In genomic region chr11:120086702-120087152, GRCm38 (mm10) we compare ENCODE assay signal across 7 mouse cellular contexts. TPM values are rescaled to one million over a fixed set of nuclear protein-coding genes. Genes with fewer than 3 reads are reported as not detected.
A peak's percentile ranks its signal among the peaks of the same experiment; 100 is the strongest.
DNase-seq lines count a peak whose midpoint lies in the region; ATAC-seq lines count a peak whose summit lies in the region.

TSS of gene Cep131 (minus strand) at chr11:120086827.

- peak within 1 kb of the TSS; percentile 95 for H3K9ac ChIP-seq in intestine, embryonic 16.5 days (ENCODE audit: low read depth, low read length)
- H3K9ac ChIP-seq in midbrain, embryonic 11.5 days (ENCODE audit: low read length): peak within 1 kb of the TSS; percentile 97

- intact Hi-C loops in left cerebral cortex, postnatal 36 days (cut with DNase I): loop anchor here (5.0 kb wide), 1 partner anchor 59 kb away; no protein-coding TSS in a partner anchor

- under 1% methylated on average over 41 of the region's 42 CpGs for WGBS in intestine, embryonic 16.5 days
- under 1% methylated on average over 42 of the region's 42 CpGs for WGBS in midbrain, embryonic 11.5 days

- H3K36me3 ChIP-seq in intestine, embryonic 16.5 days (ENCODE audit: control insufficient read depth, insufficient read depth, low read length): peaks cover 12% of the 10 kb centered on the region
- H3K36me3 ChIP-seq in midbrain, embryonic 11.5 days (ENCODE audit: control insufficient read depth, insufficient read depth, low read length): peaks cover 6% of the 10 kb centered on the region; the same call in 1 of the 2 replicates

- peak within 1 kb of the TSS; percentile 89 for H3K4me2 ChIP-seq in intestine, embryonic 16.5 days (ENCODE audit: low read depth, low read length)
- peak within 1 kb of the TSS; percentile 86 for H3K4me2 ChIP-seq in midbrain, embryonic 11.5 days

- no peaks in the 10 kb centered on the region for H3K27me3 ChIP-seq in intestine, embryonic 16.5 days (replicated peaks; ENCODE audit: control insufficient read depth, insufficient read depth, low read length)
- H3K27me3 ChIP-seq in midbrain, embryonic 11.5 days (ENCODE audit: control insufficient read depth, insufficient read depth, low read length): no peaks in the 10 kb centered on the region

- ATAC-seq in intestine, embryonic 16.5 days: peak; percentile 100
- ATAC-seq in midbrain, embryonic 11.5 days (ENCODE audit: low FRiP score): peak; percentile 98

- no peaks in the 10 kb centered on the region for H3K9me3 ChIP-seq in intestine, embryonic 16.5 days (ENCODE audit: control insufficient read depth, low read length)
- no peaks in the 10 kb centered on the region for H3K9me3 ChIP-seq in midbrain, embryonic 11.5 days (ENCODE audit: control insufficient read depth, low read length)

- DNase-seq in adrenal gland, adult 8-10 months: peak; percentile 98
- peak; percentile 98 for DNase-seq in embryo, embryonic 9.5 days (ENCODE audit: extremely low spot score)
- DNase-seq in gastrocnemius, postnatal 4 days (ENCODE audit: low spot score in 2 of 2): peak; percentile 92 to 97
- DNase-seq in left cerebral cortex, postnatal 36 days (ENCODE audit: low spot score in 2 of 2): peak; percentile 96
- peak; percentile 99 for DNase-seq in midbrain, embryonic 11.5 days (ENCODE audit: low spot score, missing footprints)
- peak; percentile 95 for DNase-seq in skeletal muscle tissue, adult 2 months (ENCODE audit: low read depth, low spot score)

- H3K4me1 ChIP-seq in intestine, embryonic 16.5 days (ENCODE audit: control insufficient read depth, insufficient read depth, low read length): peaks cover 12% of the 10 kb centered on the region
- H3K4me1 ChIP-seq in midbrain, embryonic 11.5 days (ENCODE audit: control insufficient read depth, insufficient read depth, low read length): peaks cover 11% of the 10 kb centered on the region

- H3K27ac ChIP-seq in intestine, embryonic 16.5 days (ENCODE audit: low read length): peak within 1 kb of the TSS; percentile 76
- peak within 1 kb of the TSS; percentile 70; the same call in 1 of the 2 replicates for H3K27ac ChIP-seq in midbrain, embryonic 11.5 days (ENCODE audit: low read depth, low read length)

- peak within 1 kb of the TSS; percentile 100 for H3K4me3 ChIP-seq in intestine, embryonic 16.5 days (ENCODE audit: low read length)
- H3K4me3 ChIP-seq in midbrain, embryonic 11.5 days (ENCODE audit: low read depth, low read length): peak within 1 kb of the TSS; percentile 97

RNA-seq across cellular contexts. Expression of gene Cep131, which starts in this region (rescaled TPM):
- total RNA-seq in adrenal gland, adult 8-10 months (2022): 100 to 1,000 TPM in 2 of 4 experiments, 10 to 100 TPM in 2; 42.9 to 315 (median 94.5) TPM
- 10 to 100 TPM; 22.5 to 24.4 TPM for total RNA-seq in gastrocnemius, postnatal 4 days (2021)
- 12.0 and 12.2 TPM in 2 replicates for polyA plus RNA-seq in intestine, embryonic 16.5 days (2015; fragmentation: Nextera tagmentation; extraction: Ambion mirVana)
- total RNA-seq in left cerebral cortex, postnatal 36 days (2021): 10 to 100 TPM; 32.8 to 34.7 TPM
- 24.9 and 28.9 TPM in 2 replicates for polyA plus RNA-seq in midbrain, embryonic 11.5 days (2014; fragmentation: Nextera tagmentation; extraction: Ambion mirVana)

Comparison
In these comparisons a context has a peak if more than half of its experiments do, and no peak if none do; other contexts are left out.
1. Peak in every context shown above with its lines: DNase-seq, ATAC-seq, H3K4me3 ChIP-seq and H3K27ac ChIP-seq.